Mouse (Mus musculus): Measurements from ENCODE around the gene Elmo1.

DNA sequence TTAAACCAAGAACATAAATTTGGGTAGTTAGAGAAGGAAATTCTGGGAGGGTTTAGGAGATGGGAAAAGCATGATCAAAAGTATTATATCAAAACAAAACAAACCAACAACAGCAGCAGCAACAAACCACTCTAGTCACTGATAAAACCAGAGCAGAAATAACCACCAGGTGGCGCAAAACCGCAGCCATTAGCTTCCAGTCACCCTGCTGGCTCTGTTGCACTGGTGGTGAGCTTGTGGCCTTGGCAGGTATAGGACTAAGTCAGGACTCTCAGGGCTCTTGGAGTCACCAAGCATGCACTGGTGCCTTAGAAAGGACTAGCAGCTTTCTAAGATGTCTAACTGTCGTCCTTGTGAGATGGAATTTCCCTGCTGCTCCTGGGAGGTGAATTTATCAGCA lies 207.4 kb downstream of the Elmo1 start:
- TF ChIP-seq CTCF (IDR thresholded peaks at IDR 0.05; ENCODE audit: low read depth, low read length) (peak; percentile 29; the same call in 1 of the 2 replicates), GATA1 (IDR thresholded peaks at IDR 0.05; ENCODE audit: borderline replicate concordance, low read length) (no peak)
